Mouse (Mus musculus): ENCODE results near the gene Foxp4. TPM values are rescaled to one million over a fixed set of nuclear protein-coding genes. Genes with fewer than 3 reads are reported as not detected.
"Not testable (repeated sequence)": the region's sequence is repeated elsewhere in the genome, so short reads cannot be mapped to it uniquely, and the experiment has no call there.

Foxp4 gene
- polyA plus RNA-seq, 1 experiment from 2014 or later, result 9.5 TPM

DNA sequence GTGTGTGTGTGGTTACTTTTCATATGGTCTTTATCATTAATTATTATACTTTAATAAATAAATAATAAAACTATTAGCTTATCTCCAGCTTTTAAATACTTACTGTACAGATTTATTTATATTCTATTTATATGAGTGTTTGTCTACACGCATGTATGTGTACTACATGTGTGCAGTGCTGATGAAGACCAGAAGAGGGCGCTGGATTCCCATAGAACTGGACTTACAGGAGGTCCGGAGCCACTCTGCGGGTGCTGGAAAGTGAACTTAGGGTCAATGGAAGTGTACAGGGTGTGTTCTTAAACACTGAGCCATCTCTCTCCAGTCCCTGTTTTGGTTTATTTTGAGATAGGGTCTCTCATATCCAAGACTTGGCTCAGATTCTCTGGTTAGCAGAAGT is 68.9 kb downstream of the Foxp4 start:
- no peak overlapping the region for H3K4me2 ChIP-seq (ENCODE audit: low read length)
- H3K9me3 ChIP-seq (replicated peaks; ENCODE audit: low read length), result no peaks in the 10 kb centered on the region
- H3K4me3 ChIP-seq (replicated peaks; ENCODE audit: low read depth, low read length), result no peak overlapping the region
- WGBS, result 81% methylated on average over 4 of the region's 4 CpGs
- H3K9ac ChIP-seq (ENCODE audit: low read depth, low read length), result no peak overlapping the region
- peak; percentile 16; the same call in 1 of the 2 replicates for TF ChIP-seq CTCF (IDR thresholded peaks at IDR 0.05; ENCODE audit: low read depth)
- no peaks in the 10 kb centered on the region for H3K27me3 ChIP-seq (ENCODE audit: insufficient read depth, low read length)
- H3K4me1 ChIP-seq (replicated peaks; ENCODE audit: insufficient read depth, low read length), result no peaks in the 10 kb centered on the region
- ATAC-seq (replicated peaks; ENCODE audit: low FRiP score, low read depth) (no peak), DNase-seq (ENCODE audit: low spot score) (no peak)
- no peaks in the 10 kb centered on the region for H3K36me3 ChIP-seq (ENCODE audit: insufficient read depth, low read length)
- H3K27ac ChIP-seq, result no peak overlapping the region

DNA sequence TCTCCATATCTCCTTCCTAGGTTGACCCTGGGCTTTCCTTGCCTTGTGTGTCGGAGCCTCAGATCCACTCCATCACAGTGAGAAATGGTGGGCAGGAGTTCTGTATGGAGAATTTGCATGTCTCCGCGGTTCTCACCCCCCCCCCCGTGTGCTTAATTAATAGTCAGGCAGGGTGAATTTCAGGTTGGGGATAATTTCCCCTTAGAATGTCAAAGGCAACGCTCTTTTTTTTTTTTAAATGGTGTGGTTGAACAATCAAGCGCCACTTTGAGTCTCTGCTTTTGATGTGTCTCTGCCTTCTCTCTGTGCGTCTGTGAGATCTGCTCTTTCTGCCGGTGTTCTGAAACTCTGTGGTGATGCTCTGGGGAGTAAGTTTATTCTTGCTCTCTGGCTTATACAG is 69.5 kb downstream of the Foxp4 start:
- Histone ChIP-seq H3K9me3 (replicated peaks; ENCODE audit: low read length) (no peaks in the 10 kb centered on the region), H3K9ac (ENCODE audit: low read depth, low read length) (no peak overlapping the region), H3K4me3 (replicated peaks; ENCODE audit: low read depth, low read length) (no peak overlapping the region), H3K4me2 (ENCODE audit: low read length) (no peak overlapping the region), H3K27ac (no peak overlapping the region), H3K36me3 (ENCODE audit: insufficient read depth, low read length) (no peaks in the 10 kb centered on the region), H3K4me1 (replicated peaks; ENCODE audit: insufficient read depth, low read length) (no peaks in the 10 kb centered on the region), H3K27me3 (ENCODE audit: insufficient read depth, low read length) (no peaks in the 10 kb centered on the region)
- DNase-seq (ENCODE audit: low spot score) (no peak), ATAC-seq (replicated peaks; ENCODE audit: low FRiP score, low read depth) (no peak)
- no peak for TF ChIP-seq CTCF (IDR thresholded peaks at IDR 0.05; ENCODE audit: low read depth)
- 89% methylated on average over 8 of the region's 8 CpGs for WGBS

DNA sequence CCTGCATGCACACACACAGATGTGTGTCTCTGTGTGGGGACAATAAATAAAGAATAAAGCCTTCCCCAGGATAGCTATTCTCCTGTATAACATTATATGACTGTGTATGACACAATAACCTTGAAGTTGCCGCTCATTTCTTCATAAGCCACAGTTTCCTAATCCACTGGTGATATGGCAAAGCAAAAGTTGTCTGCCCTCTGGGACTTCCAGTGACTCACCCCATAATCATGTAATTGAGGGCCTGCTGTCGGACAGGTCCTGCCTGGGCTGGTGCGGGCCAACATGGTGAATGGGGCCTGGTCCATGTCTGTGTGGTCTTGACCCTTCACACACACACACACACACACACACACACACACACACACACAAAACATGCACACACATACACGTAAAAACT is 70.7 kb downstream of the Foxp4 start:
- no peak overlapping the region for H3K4me3 ChIP-seq (replicated peaks; ENCODE audit: low read depth, low read length)
- no peaks in the 10 kb centered on the region for H3K36me3 ChIP-seq (ENCODE audit: insufficient read depth, low read length)
- H3K27me3 ChIP-seq (ENCODE audit: insufficient read depth, low read length), result no peaks in the 10 kb centered on the region
- no peak overlapping the region for H3K4me2 ChIP-seq (ENCODE audit: low read length)
- no peaks in the 10 kb centered on the region for H3K4me1 ChIP-seq (replicated peaks; ENCODE audit: insufficient read depth, low read length)
- H3K9ac ChIP-seq (ENCODE audit: low read depth, low read length), result no peak overlapping the region
- 93% methylated on average over 4 of the region's 4 CpGs for WGBS
- DNase-seq (ENCODE audit: low spot score) (no peak), ATAC-seq (replicated peaks; ENCODE audit: low FRiP score, low read depth) (no peak)
- no peak overlapping the region for H3K27ac ChIP-seq
- no peaks in the 10 kb centered on the region for H3K9me3 ChIP-seq (replicated peaks; ENCODE audit: low read length)
- no peak for TF ChIP-seq CTCF (IDR thresholded peaks at IDR 0.05; ENCODE audit: low read depth)

DNA sequence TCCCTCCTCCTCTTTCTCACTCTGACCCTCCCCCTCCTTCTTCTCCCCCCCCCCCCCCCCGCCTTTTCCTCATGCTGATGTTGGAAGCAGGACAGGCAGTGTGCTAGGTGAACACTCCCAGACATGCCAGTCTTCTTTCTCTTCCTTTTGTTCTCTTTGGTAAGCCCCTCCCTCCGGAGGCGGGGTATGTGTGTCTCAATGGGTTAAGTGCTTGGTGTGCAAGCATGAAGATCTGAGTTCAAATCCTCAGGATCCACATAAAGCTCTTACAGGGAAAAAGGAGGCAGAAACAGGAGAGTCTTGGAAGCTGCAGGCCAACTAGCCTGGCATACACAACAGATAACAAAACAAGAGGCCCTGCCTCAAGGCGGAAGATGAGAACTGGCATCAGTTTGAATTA is 71.1 kb downstream of the Foxp4 start:
- no peak overlapping the region for H3K4me2 ChIP-seq (ENCODE audit: low read length)
- no peaks in the 10 kb centered on the region for H3K4me1 ChIP-seq (replicated peaks; ENCODE audit: insufficient read depth, low read length)
- H3K36me3 ChIP-seq (ENCODE audit: insufficient read depth, low read length), result no peaks in the 10 kb centered on the region
- 95% methylated on average over 3 of the region's 4 CpGs for WGBS
- DNase-seq (ENCODE audit: low spot score), result no peak
- no peak overlapping the region for H3K27ac ChIP-seq
- H3K9ac ChIP-seq (ENCODE audit: low read depth, low read length), result no peak overlapping the region
- no peaks in the 10 kb centered on the region for H3K27me3 ChIP-seq (ENCODE audit: insufficient read depth, low read length)
- H3K4me3 ChIP-seq (replicated peaks; ENCODE audit: low read depth, low read length), result no peak overlapping the region
- H3K9me3 ChIP-seq (replicated peaks; ENCODE audit: low read length), result no peaks in the 10 kb centered on the region
- no peak for TF ChIP-seq CTCF (IDR thresholded peaks at IDR 0.05; ENCODE audit: low read depth)
- no peak for ATAC-seq (replicated peaks; ENCODE audit: low FRiP score, low read depth)

DNA sequence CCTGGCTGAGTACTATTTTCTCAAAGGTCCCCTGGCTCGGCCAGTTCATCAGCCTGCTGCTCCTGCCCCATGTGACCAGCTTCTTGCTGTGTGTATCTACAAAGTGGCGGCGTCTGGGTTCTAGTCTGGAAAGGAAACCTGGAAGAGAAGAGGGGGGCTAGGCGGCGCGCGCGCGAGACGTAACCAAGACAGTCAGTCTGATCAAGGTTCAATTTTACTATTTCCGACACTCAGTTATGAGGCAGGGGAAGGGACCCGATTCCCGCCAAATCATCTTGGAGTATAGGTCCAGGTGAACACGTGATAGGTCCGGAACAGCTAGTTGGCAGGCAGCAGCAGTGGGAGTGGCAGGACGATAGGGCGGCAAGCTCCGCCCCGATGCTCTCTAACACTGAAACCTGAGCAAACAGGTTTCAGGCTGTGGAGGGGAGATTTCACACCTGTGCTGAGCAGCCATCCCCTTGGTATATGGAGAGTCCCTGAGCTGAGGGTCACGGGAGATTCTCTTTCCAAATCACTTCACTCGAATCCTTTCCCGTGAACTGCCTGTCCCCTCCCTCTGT is 72.6 kb downstream of the Foxp4 start:
- not testable (repeated sequence) for H3K4me3 ChIP-seq (replicated peaks; ENCODE audit: low read depth, low read length); H3K27ac ChIP-seq; H3K4me1 ChIP-seq (replicated peaks; ENCODE audit: insufficient read depth, low read length); H3K9me3 ChIP-seq (replicated peaks; ENCODE audit: low read length); H3K36me3 ChIP-seq (ENCODE audit: insufficient read depth, low read length); H3K27me3 ChIP-seq (ENCODE audit: insufficient read depth, low read length); DNase-seq (ENCODE audit: low spot score); H3K9ac ChIP-seq (ENCODE audit: low read depth, low read length)
- H3K4me2 ChIP-seq (ENCODE audit: low read length), result peak overlapping the region; percentile 48
- 11% methylated on average over 22 of the region's 22 CpGs for WGBS
- ATAC-seq (replicated peaks; ENCODE audit: low FRiP score, low read depth), result peak; percentile 61

DNA sequence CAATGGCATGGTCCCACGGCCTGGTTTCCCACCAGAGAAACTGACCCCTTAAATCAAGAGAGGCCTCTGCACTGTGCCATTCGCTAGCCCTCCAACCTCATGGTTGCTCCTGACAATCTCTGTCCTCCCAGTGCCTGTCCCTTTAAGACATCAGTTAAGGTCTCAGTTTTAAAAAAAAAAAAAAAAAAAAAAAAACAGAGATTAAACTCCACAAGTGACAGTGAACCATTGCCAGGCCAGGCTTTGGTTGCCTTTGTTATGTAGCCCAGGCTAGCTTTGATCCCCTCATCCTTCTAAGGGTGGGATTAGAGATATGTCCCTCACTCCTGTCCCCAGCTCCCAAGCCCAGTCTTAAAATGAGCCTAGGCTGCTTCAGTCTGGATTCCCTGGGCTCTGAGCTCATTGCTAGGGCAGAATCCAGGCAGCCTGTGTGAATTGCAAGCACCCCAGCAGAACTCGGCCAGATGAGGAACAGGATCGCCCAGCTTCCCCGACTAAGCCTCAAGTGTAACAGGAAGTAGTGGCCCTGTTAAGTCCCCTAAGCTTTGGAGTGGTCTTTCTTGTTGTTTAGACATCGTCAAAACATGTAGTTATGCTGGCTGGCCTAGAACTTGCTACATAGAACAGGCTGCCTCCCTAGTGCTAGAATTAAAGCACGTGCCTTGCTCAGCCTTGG is 73.7 kb downstream of the Foxp4 start:
- no peaks in the 10 kb centered on the region for H3K27me3 ChIP-seq (ENCODE audit: insufficient read depth, low read length)
- H3K9ac ChIP-seq (ENCODE audit: low read depth, low read length), result no peak overlapping the region
- DNase-seq (ENCODE audit: low spot score) (no peak), ATAC-seq (replicated peaks; ENCODE audit: low FRiP score, low read depth) (no peak)
- no peaks in the 10 kb centered on the region for H3K36me3 ChIP-seq (ENCODE audit: insufficient read depth, low read length)
- WGBS, result 82% methylated on average over 7 of the region's 7 CpGs
- no peak overlapping the region for H3K27ac ChIP-seq
- H3K4me3 ChIP-seq (replicated peaks; ENCODE audit: low read depth, low read length), result no peak overlapping the region
- H3K4me2 ChIP-seq (ENCODE audit: low read length), result no peak overlapping the region
- no peak for TF ChIP-seq CTCF (IDR thresholded peaks at IDR 0.05; ENCODE audit: low read depth)
- no peaks in the 10 kb centered on the region for H3K4me1 ChIP-seq (replicated peaks; ENCODE audit: insufficient read depth, low read length)
- H3K9me3 ChIP-seq (replicated peaks; ENCODE audit: low read length), result no peaks in the 10 kb centered on the region

DNA sequence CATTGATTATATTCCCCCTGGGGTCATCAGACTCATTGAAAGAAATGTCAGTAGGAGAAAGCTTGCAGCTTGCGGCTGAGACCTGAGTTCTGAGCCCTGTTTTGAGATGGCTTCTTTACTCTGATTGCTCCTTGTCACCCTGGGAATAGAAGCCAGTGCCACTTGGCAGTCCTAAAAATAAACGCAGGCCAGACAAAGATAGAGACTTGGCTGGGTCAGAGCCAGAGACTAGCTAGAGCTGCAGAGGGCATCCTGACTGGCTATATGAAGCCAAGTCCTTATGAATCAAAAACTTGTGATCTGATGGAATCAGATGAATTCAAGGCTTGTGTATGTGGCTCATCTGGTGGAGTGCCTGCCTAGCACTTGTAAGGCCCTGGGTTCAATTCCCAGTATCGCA is 74.4 kb downstream of the Foxp4 start:
- no peaks in the 10 kb centered on the region for H3K36me3 ChIP-seq (ENCODE audit: insufficient read depth, low read length)
- no peak overlapping the region for H3K4me2 ChIP-seq (ENCODE audit: low read length)
- no peak for TF ChIP-seq CTCF (IDR thresholded peaks at IDR 0.05; ENCODE audit: low read depth)
- H3K9ac ChIP-seq (ENCODE audit: low read depth, low read length), result no peak overlapping the region
- no peak overlapping the region for H3K4me3 ChIP-seq (replicated peaks; ENCODE audit: low read depth, low read length)
- no peak overlapping the region for H3K27ac ChIP-seq
- ATAC-seq (replicated peaks; ENCODE audit: low FRiP score, low read depth) (no peak), DNase-seq (ENCODE audit: low spot score) (no peak)
- no peaks in the 10 kb centered on the region for H3K9me3 ChIP-seq (replicated peaks; ENCODE audit: low read length)
- H3K27me3 ChIP-seq (ENCODE audit: insufficient read depth, low read length), result no peaks in the 10 kb centered on the region
- WGBS, result 74% methylated on average over 3 of the region's 3 CpGs
- H3K4me1 ChIP-seq (replicated peaks; ENCODE audit: insufficient read depth, low read length), result no peaks in the 10 kb centered on the region
